Mouse (Mus musculus): ENCODE results near the gene Magea2. TPM values are rescaled to one million over a fixed set of nuclear protein-coding genes. Genes with fewer than 3 reads are reported as not detected.

The Magea2 gene
- not detected in 2 replicates for polyA plus RNA-seq (2015; fragmentation: Nextera tagmentation; extraction: Ambion mirVana)

DNA sequence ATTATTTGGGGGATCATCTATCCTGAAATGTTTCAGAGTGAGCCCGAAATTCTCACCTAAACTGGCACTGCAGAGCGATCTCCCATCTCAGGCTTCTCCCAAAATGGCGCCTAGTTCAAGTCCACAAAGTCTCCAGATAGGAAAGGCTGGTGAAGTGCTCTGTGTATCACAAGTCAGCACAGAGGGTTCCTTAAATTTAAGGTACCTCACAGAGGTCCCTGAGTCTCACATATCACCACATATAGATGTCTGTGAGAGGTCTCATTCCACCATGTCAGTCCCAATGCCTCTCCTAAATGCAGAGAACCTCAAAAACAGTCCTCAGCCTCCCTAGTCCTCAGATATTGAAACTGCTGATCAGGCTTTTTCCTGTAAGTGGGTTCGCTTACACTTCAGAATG, at the start of gene Magea2:
TSS of gene Magea2 (minus strand) at position 101 of the 400 bp plus-strand sequence.

DNA sequence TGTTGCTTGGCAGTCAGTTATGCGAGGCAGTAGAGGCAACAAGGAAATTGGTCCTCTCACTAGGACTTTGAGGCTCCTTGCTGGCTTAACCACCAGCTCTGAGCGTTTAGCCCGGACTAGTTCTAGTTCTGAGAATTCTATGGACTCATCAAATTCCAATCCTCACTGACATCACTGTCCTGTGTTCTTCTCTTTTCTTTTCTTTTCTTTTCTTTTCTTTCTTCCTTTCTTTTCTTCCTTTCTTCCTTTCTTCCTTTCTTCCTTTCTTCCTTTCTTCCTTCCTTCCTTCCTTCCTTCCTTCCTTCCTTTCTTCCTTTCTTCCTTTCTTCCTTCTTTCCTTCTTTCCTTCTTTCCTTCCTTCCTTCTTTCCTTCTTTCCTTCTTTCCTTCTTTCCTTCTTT, 34.8 kb upstream of the Magea2 start, which contains the start of gene Cldn34b2:
TSS of gene Cldn34b2 (minus strand) at position 101 of the 400 bp plus-strand sequence.

DNA sequence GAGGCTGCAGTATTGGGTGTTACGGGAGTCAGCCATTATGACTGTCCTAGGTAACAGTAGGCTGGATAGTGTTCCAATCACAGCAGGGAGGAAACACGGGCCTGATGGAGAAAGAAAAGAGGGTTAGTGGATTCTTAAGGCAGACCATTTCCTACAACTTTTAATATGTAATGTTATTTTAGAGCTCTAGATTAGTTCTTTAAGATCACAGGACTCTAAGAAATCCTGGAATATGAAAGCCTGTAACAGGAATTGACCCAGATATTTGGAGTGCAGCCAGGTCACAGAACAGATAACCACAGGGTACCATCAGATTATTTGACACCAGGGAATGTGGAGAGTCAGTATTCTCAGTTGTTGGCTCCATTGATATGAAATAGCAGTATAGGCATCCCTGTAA, 3.8 kb downstream of the Magea2 start, which contains the start of gene Magea1:
TSS of gene Magea1 (minus strand) at position 101 of the 400 bp plus-strand sequence.

DNA sequence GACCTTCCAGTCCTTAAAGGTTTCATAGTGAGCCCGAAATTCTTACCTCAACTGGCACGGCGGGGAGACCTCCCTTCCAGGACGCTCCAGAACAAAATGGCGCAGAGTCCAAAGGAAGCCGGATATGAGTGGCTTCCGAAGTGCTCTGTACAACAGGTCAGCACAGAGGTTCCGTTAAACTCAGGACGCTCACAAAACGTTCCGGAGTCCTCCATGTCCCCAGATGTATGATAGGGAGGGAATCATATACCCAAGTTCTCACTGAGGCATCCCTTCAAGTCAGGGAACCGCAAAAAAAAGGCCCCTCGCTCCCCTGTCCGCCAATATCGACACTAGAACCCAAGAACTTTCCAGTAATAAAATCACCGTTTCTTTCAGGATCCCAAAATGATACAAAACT, 30.4 kb downstream of the Magea2 start, which contains the start of gene Magea5:
TSS of gene Magea5 (minus strand) at position 101 of the 400 bp plus-strand sequence.

DNA sequence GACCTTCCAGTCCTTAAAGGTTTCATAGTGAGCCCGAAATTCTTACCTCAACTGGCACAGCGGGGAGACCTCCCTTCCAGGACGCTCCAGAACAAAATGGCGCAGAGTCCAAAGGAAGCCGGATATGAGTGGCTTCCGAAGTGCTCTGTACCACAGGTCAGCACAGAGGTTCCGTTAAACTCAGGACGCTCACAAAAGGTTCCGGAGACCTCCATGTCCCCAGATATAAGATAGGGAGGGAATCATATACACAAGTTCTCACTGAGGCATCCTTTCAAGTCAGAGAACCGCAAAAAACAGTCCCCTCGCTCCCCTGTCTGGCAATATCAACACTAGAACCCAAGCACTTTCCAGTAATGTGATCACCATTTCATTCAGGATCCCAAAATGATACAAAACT, 97.7 kb downstream of the Magea2 start, which contains the start of gene Magea8:
TSS of gene Magea8 (minus strand) at position 101 of the 400 bp plus-strand sequence.

Other genes with a start within 250 kb of the Magea2 start
- not detected in 2 replicates for gene Cldn34b1, start 203.4 kb downstream of the Magea2 start, polyA plus RNA-seq (2015; fragmentation: Nextera tagmentation; extraction: Ambion mirVana)
- not detected in 2 replicates for gene Magea6, start 157.7 kb downstream of the Magea2 start, polyA plus RNA-seq (2015; fragmentation: Nextera tagmentation; extraction: Ambion mirVana)
- gene Magea3, start 144.2 kb downstream of the Magea2 start, polyA plus RNA-seq (2015; fragmentation: Nextera tagmentation; extraction: Ambion mirVana) = not detected in 2 replicates
- gene Magea8, start 97.8 kb downstream of the Magea2 start, polyA plus RNA-seq (2015; fragmentation: Nextera tagmentation; extraction: Ambion mirVana) = not detected in 2 replicates
- gene Magea5, start 30.5 kb downstream of the Magea2 start, polyA plus RNA-seq (2015; fragmentation: Nextera tagmentation; extraction: Ambion mirVana) = not detected in 2 replicates
- not detected in 2 replicates for gene Magea1, start 3.9 kb downstream of the Magea2 start, polyA plus RNA-seq (2015; fragmentation: Nextera tagmentation; extraction: Ambion mirVana)
- not detected in 2 replicates for gene Cldn34b2, start 34.7 kb upstream of the Magea2 start, polyA plus RNA-seq (2015; fragmentation: Nextera tagmentation; extraction: Ambion mirVana)
- 360 and 519 TPM in 2 replicates for gene Sat1, start 122.8 kb upstream of the Magea2 start, polyA plus RNA-seq (2015; fragmentation: Nextera tagmentation; extraction: Ambion mirVana)
- 67.1 and 69.9 TPM in 2 replicates for gene Acot9, start 168.8 kb upstream of the Magea2 start, polyA plus RNA-seq (2015; fragmentation: Nextera tagmentation; extraction: Ambion mirVana)
- 263 and 352 TPM in 2 replicates for gene Prdx4, start 247.1 kb upstream of the Magea2 start, polyA plus RNA-seq (2015; fragmentation: Nextera tagmentation; extraction: Ambion mirVana)